Mouse (Mus musculus) duodenum, adult 2 months (tissue): ENCODE results near the gene Aktip. TPM values are rescaled to one million over a fixed set of nuclear protein-coding genes. Genes with fewer than 3 reads are reported as not detected.

Experiments
- polyA plus RNA-seq: library from polyadenylated mRNA; depleted of rRNA; stranded (reverse); fragments of >200 nt; gene quantifications from 2 replicates; pipeline ENCODE4 v1.2.3, GENCODE M21; 2012; ENCODE audit warnings: low replicate concordance; rRNA removed

Gene Aktip
- 14.8 and 23.4 TPM in 2 replicates for polyA plus RNA-seq

GRCm38 (mm10) chr8:91199876-91200275 is at the start of gene Aktip:
Gene Aktip (minus strand): TSS chr8:91199976.

GRCm38 (mm10) chr8:91069834-91070233 is 129.9 kb downstream of the Aktip start, which contains the start of gene Rbl2:
Gene Rbl2 (plus strand): TSS chr8:91070057.

Other genes with a start within 250 kb of the Aktip start
- 5.3 and 7.3 TPM in 2 replicates for gene Rbl2, start 129.9 kb downstream of the Aktip start, polyA plus RNA-seq
- 0.15 and 0.21 TPM in 2 replicates for gene Rpgrip1l, start 113.3 kb upstream of the Aktip start, polyA plus RNA-seq
- gene Fto, start 113.5 kb upstream of the Aktip start, polyA plus RNA-seq = 6.2 and 8.0 TPM in 2 replicates